Mouse (Mus musculus): ENCODE results near the gene Tmprss6. TPM values are rescaled to one million over a fixed set of nuclear protein-coding genes. Genes with fewer than 3 reads are reported as not detected.
A peak's percentile ranks its signal among the peaks of the same experiment; 100 is the strongest.

The Tmprss6 gene
- total RNA-seq, 2 experiments from 2014 or later, result 1.2 to 2.3 TPM

GRCm38 (mm10) chr15:78482518-78482917 lies 14.1 kb upstream of the Tmprss6 start:
- peak; percentile 47 to 49 for DNase-seq

- DNase-seq, result no peak
Observed at GRCm38 (mm10) chr15:78481448-78482000, 13.1 kb upstream of the Tmprss6 start.

- DNase-seq, result no peak
Observed at GRCm38 (mm10) chr15:78480991-78481390, 12.6 kb upstream of the Tmprss6 start.

GRCm38 (mm10) chr15:78480111-78480510 lies 11.7 kb upstream of the Tmprss6 start:
- no peak for DNase-seq

GRCm38 (mm10) chr15:78479470-78479869 lies 11.0 kb upstream of the Tmprss6 start:
- no peak for DNase-seq

- DNase-seq, result no peak
Observed at GRCm38 (mm10) chr15:78478073-78478472, 9.6 kb upstream of the Tmprss6 start.

GRCm38 (mm10) chr15:78476878-78477277 lies 8.4 kb upstream of the Tmprss6 start:
- DNase-seq, result no peak

GRCm38 (mm10) chr15:78475604-78476031 lies 7.2 kb upstream of the Tmprss6 start:
- peak in 1 of 2 experiments; percentile 53 for DNase-seq

- DNase-seq, result no peak
Observed at GRCm38 (mm10) chr15:78473442-78473841, 5.0 kb upstream of the Tmprss6 start.

GRCm38 (mm10) chr15:78471902-78472301 lies 3.5 kb upstream of the Tmprss6 start:
- DNase-seq, result no peak

GRCm38 (mm10) chr15:78470495-78471276 lies 2.3 kb upstream of the Tmprss6 start:
- DNase-seq, result peak in 1 of 2 experiments; percentile 33

GRCm38 (mm10) chr15:78467570-78467969 lies 864 bp downstream of the Tmprss6 start:
- peak; percentile 62 to 66 for DNase-seq

GRCm38 (mm10) chr15:78466809-78467208 lies 1.6 kb downstream of the Tmprss6 start:
- no peak for DNase-seq

GRCm38 (mm10) chr15:78462981-78463380 lies 5.5 kb downstream of the Tmprss6 start:
- DNase-seq, result no peak

GRCm38 (mm10) chr15:78457193-78457592 lies 11.2 kb downstream of the Tmprss6 start:
- DNase-seq, result no peak

- DNase-seq, result no peak
Observed at GRCm38 (mm10) chr15:78456051-78456450, 12.4 kb downstream of the Tmprss6 start.

GRCm38 (mm10) chr15:78455168-78455567 lies 13.3 kb downstream of the Tmprss6 start:
- peak; percentile 58 to 61 for DNase-seq

- no peak for DNase-seq
Observed at GRCm38 (mm10) chr15:78452929-78453328, 15.5 kb downstream of the Tmprss6 start.

- DNase-seq, result no peak
Observed at GRCm38 (mm10) chr15:78451201-78451600, 17.2 kb downstream of the Tmprss6 start.

GRCm38 (mm10) chr15:78450419-78450768 lies 18.0 kb downstream of the Tmprss6 start:
- no peak for DNase-seq

GRCm38 (mm10) chr15:78449694-78450418 lies 18.6 kb downstream of the Tmprss6 start:
- DNase-seq, result peak; percentile 80 to 84

GRCm38 (mm10) chr15:78449131-78449530 lies 19.3 kb downstream of the Tmprss6 start:
- DNase-seq, result no peak
